Mouse (Mus musculus): ENCODE measurements around the gene Casd1.

DNA sequence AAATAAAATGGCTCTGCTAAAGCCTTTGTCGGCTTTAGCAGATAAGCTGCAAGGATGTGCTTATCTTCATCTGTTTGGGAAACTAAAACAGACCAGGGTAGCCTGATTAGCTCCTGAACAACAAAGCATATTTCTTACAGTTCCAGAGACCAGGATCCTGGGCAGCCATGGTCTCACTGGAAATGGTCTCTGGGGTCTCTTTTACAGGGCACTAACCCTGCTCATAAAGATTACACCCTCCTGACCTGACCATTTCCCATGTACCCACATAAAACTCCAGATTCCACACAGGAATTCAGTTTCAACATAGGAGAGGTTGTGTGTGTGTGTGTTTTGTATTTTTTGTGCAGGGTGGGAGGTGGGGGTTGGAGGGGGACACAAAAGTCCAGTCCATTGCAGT lies 34.2 kb downstream of the Casd1 start:
- TF ChIP-seq CTCF (IDR thresholded peaks at IDR 0.05; ENCODE audit: low read depth, low read length) = no peak
- no peak for TF ChIP-seq POLR2A (IDR thresholded peaks at IDR 0.05; ENCODE audit: extremely low read depth, insufficient read depth, low read length)
